Mouse (Mus musculus): ENCODE results near the gene Gpr63. TPM values are rescaled to one million over a fixed set of nuclear protein-coding genes. Genes with fewer than 3 reads are reported as not detected.

Gene Gpr63
- total and polyA plus RNA-seq, 2 experiments from 2014 or later = 0.18 to 0.69 TPM

DNA sequence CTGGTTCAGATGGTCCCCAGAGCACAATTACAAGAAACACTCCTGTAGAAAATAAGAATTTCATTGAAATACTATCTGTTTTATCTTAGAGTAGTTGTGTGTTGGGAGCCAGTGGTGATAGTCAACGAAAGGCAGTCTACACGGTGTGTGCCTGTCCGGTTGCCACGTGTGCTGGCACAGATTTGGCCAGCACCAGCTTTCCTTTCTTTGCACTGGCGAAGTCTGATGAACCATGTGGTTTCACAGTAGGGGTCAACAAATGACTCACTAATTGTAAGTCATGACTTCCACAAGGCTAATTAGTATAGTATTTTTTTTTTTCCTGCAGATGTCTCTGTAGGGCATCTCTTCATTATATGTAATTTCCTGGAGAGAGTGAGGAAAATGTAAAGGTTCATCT is 45.6 kb downstream of the Gpr63 start:
- Histone ChIP-seq H3K27me3 (ENCODE audit: control insufficient read depth, insufficient read depth, low read length) (no peaks in the 10 kb centered on the region), H3K36me3 (replicated peaks; ENCODE audit: control insufficient read depth, insufficient read depth, low read length) (no peaks in the 10 kb centered on the region; the same call in 1 of the 2 replicates), H3K4me2 (ENCODE audit: low read depth, low read length) (no peak overlapping the region), H3K9ac (replicated peaks; ENCODE audit: low read depth, low read length) (no peak overlapping the region), H3K4me1 (ENCODE audit: control insufficient read depth, insufficient read depth) (0 out of 2 replicates have a peak, but pooled peaks cover 3% of the 10 kb centered on the region), H3K4me3 (ENCODE audit: low read depth, low read length) (no peak overlapping the region), H3K9me3 (replicated peaks; ENCODE audit: control insufficient read depth, low read length) (no peaks in the 10 kb centered on the region), H3K27ac (ENCODE audit: low read depth) (no peak overlapping the region)
- 80% methylated on average over 5 of the region's 5 CpGs for WGBS
- ATAC-seq (ENCODE audit: insufficient read depth, low read depth) (no peak), DNase-seq (ENCODE audit: low spot score) (no peak)
- TF ChIP-seq EP300 (IDR thresholded peaks at IDR 0.05; ENCODE audit: low read depth) (no peak), CTCF (IDR thresholded peaks at IDR 0.05; ENCODE audit: low read depth) (no peak)

DNA sequence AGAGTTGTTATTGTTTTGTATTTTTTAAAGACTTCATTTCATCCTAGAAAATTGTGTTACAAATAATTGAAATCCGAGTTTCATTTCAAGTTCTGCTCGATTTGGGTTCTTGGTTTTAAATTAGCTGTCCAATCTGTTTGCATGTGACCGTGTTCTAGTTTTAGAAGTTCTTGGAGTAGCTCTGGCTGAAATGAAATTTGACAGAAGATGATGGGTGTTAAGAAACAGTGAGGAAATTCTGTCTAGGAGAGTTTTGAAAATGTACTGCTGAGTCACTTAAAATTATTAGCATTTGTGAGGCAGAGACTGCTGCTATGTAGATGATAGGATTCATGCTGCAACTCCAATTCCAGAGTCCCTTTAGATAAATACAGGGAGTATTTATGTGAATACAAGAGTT is 46.5 kb downstream of the Gpr63 start:
- DNase-seq (ENCODE audit: low spot score) (no peak), ATAC-seq (ENCODE audit: insufficient read depth, low read depth) (no peak)
- WGBS = 82% methylated on average over 3 of the region's 3 CpGs
- TF ChIP-seq EP300 (IDR thresholded peaks at IDR 0.05; ENCODE audit: low read depth) (no peak), CTCF (IDR thresholded peaks at IDR 0.05; ENCODE audit: low read depth) (no peak)
- Histone ChIP-seq H3K27me3 (ENCODE audit: control insufficient read depth, insufficient read depth, low read length) (no peaks in the 10 kb centered on the region), H3K4me3 (ENCODE audit: low read depth, low read length) (no peak overlapping the region), H3K36me3 (replicated peaks; ENCODE audit: control insufficient read depth, insufficient read depth, low read length) (no peaks in the 10 kb centered on the region; the same call in 1 of the 2 replicates), H3K4me1 (ENCODE audit: control insufficient read depth, insufficient read depth) (0 out of 2 replicates have a peak, but pooled peaks cover 3% of the 10 kb centered on the region), H3K9me3 (replicated peaks; ENCODE audit: control insufficient read depth, low read length) (no peaks in the 10 kb centered on the region), H3K4me2 (ENCODE audit: low read depth, low read length) (no peak overlapping the region), H3K27ac (ENCODE audit: low read depth) (no peak overlapping the region), H3K9ac (replicated peaks; ENCODE audit: low read depth, low read length) (no peak overlapping the region)

- no peak for DNase-seq (ENCODE audit: low spot score)
- Histone ChIP-seq H3K27me3 (ENCODE audit: control insufficient read depth, insufficient read depth, low read length) (no peaks in the 10 kb centered on the region), H3K9ac (replicated peaks; ENCODE audit: low read depth, low read length) (no peak overlapping the region), H3K4me3 (ENCODE audit: low read depth, low read length) (no peak overlapping the region), H3K4me1 (ENCODE audit: control insufficient read depth, insufficient read depth) (0 out of 2 replicates have a peak, but pooled peaks cover 3% of the 10 kb centered on the region), H3K9me3 (replicated peaks; ENCODE audit: control insufficient read depth, low read length) (no peaks in the 10 kb centered on the region), H3K27ac (ENCODE audit: low read depth) (no peak overlapping the region), H3K36me3 (replicated peaks; ENCODE audit: control insufficient read depth, insufficient read depth, low read length) (no peaks in the 10 kb centered on the region), H3K4me2 (ENCODE audit: low read depth, low read length) (no peak overlapping the region)
- TF ChIP-seq EP300 (IDR thresholded peaks at IDR 0.05; ENCODE audit: low read depth) = no peak
- TF ChIP-seq CTCF (IDR thresholded peaks at IDR 0.05; ENCODE audit: low read depth) = no peak
- no peak for ATAC-seq (ENCODE audit: insufficient read depth, low read depth)
- 73% methylated on average over 2 of the region's 2 CpGs for WGBS
Observed at GRCm38 (mm10) chr4:25015017-25015655, 48.9 kb downstream of the Gpr63 start.

GRCm38 (mm10) chr4:25028252-25028651 is 62.0 kb downstream of the Gpr63 start:
- DNase-seq (ENCODE audit: low spot score) (no peak), ATAC-seq (ENCODE audit: insufficient read depth, low read depth) (no peak)
- H3K9me3 ChIP-seq (replicated peaks; ENCODE audit: control insufficient read depth, low read length) = no peaks in the 10 kb centered on the region
- no peak overlapping the region for H3K9ac ChIP-seq (replicated peaks; ENCODE audit: low read depth, low read length)
- 91% methylated on average over 2 of the region's 2 CpGs for WGBS
- no peaks in the 10 kb centered on the region for H3K4me1 ChIP-seq (ENCODE audit: control insufficient read depth, insufficient read depth)
- no peaks in the 10 kb centered on the region for H3K27me3 ChIP-seq (ENCODE audit: control insufficient read depth, insufficient read depth, low read length)
- no peak overlapping the region for H3K27ac ChIP-seq (ENCODE audit: low read depth)
- TF ChIP-seq CTCF (IDR thresholded peaks at IDR 0.05; ENCODE audit: low read depth) = no peak
- no peak for TF ChIP-seq EP300 (IDR thresholded peaks at IDR 0.05; ENCODE audit: low read depth)
- H3K4me3 ChIP-seq (ENCODE audit: low read depth, low read length) = no peak overlapping the region
- H3K36me3 ChIP-seq (replicated peaks; ENCODE audit: control insufficient read depth, insufficient read depth, low read length) = no peaks in the 10 kb centered on the region
- no peak overlapping the region for H3K4me2 ChIP-seq (ENCODE audit: low read depth, low read length)

DNA sequence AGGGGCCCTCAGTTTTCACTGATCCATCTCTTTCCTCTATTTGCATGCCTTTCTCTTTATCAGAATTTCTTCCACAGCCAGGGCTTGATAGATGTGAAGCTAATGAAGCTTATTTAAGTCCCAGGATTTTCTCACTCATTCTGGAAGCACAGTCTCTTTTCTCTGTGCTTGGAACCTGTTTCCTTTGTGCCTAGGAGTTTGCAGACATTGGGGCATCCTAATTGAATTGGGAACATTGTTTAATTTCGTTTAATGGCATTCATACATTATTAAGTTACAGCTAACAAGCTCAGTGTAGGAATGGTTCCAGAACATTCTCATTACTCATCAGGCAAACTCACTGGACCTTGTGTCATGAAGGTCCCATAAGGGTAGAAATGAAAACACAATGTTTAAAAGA is 62.5 kb downstream of the Gpr63 start:
- H3K27me3 ChIP-seq (ENCODE audit: control insufficient read depth, insufficient read depth, low read length) = no peaks in the 10 kb centered on the region
- TF ChIP-seq EP300 (IDR thresholded peaks at IDR 0.05; ENCODE audit: low read depth) = no peak
- no peak for TF ChIP-seq CTCF (IDR thresholded peaks at IDR 0.05; ENCODE audit: low read depth)

GRCm38 (mm10) chr4:25029875-25030274 is 63.7 kb downstream of the Gpr63 start:
- Histone ChIP-seq H3K4me3 (ENCODE audit: low read depth, low read length) (no peak overlapping the region), H3K36me3 (replicated peaks; ENCODE audit: control insufficient read depth, insufficient read depth, low read length) (no peaks in the 10 kb centered on the region), H3K9me3 (replicated peaks; ENCODE audit: control insufficient read depth, low read length) (no peaks in the 10 kb centered on the region), H3K27me3 (ENCODE audit: control insufficient read depth, insufficient read depth, low read length) (no peaks in the 10 kb centered on the region), H3K9ac (replicated peaks; ENCODE audit: low read depth, low read length) (no peak overlapping the region), H3K4me2 (ENCODE audit: low read depth, low read length) (no peak overlapping the region), H3K4me1 (ENCODE audit: control insufficient read depth, insufficient read depth) (no peaks in the 10 kb centered on the region), H3K27ac (ENCODE audit: low read depth) (no peak overlapping the region)
- ATAC-seq (ENCODE audit: insufficient read depth, low read depth) = no peak
- DNase-seq (ENCODE audit: low spot score) = no peak
- TF ChIP-seq CTCF (IDR thresholded peaks at IDR 0.05; ENCODE audit: low read depth) (no peak), EP300 (IDR thresholded peaks at IDR 0.05; ENCODE audit: low read depth) (no peak)
- WGBS = 57% methylated on average over 4 of the region's 4 CpGs

More for the DNA sequence above, 62.5 kb downstream of the Gpr63 start:
- H3K36me3 ChIP-seq (replicated peaks; ENCODE audit: control insufficient read depth, insufficient read depth, low read length) = no peaks in the 10 kb centered on the region
- no peak overlapping the region for H3K9ac ChIP-seq (replicated peaks; ENCODE audit: low read depth, low read length)
- H3K4me3 ChIP-seq (ENCODE audit: low read depth, low read length) = no peak overlapping the region
- ATAC-seq (ENCODE audit: insufficient read depth, low read depth) = no peak
- H3K4me2 ChIP-seq (ENCODE audit: low read depth, low read length) = no peak overlapping the region
- H3K9me3 ChIP-seq (replicated peaks; ENCODE audit: control insufficient read depth, low read length) = no peaks in the 10 kb centered on the region
- H3K27ac ChIP-seq (ENCODE audit: low read depth) = no peak overlapping the region
- no peaks in the 10 kb centered on the region for H3K4me1 ChIP-seq (ENCODE audit: control insufficient read depth, insufficient read depth)
- no peak for DNase-seq (ENCODE audit: low spot score)
- WGBS = 63% methylated on average over 1 of the region's 1 CpGs

All from heart, postnatal 0 days (tissue).